Mouse (Mus musculus): ENCODE measurements around the gene Sptan1. TPM values are rescaled to one million over a fixed set of nuclear protein-coding genes. Genes with fewer than 3 reads are reported as not detected.

Gene Sptan1
- polyA plus RNA-seq, 1 experiment from 2014 or later = 98.4 TPM

Small RNA genes within 50 kb of the gene (microRNA-seq; reads per million reads assigned to microRNA genes)
- gene Mir6997 = not detected

Other genes with a start within 250 kb of the Sptan1 start
- 0.45 and 1.9 TPM in 2 replicates for gene Gm13420, start 213.9 kb upstream of the Sptan1 start, polyA plus RNA-seq (2015; fragmentation: Nextera tagmentation; extraction: Ambion mirVana)
- not detected in 2 replicates for gene Gm13547, start 206.2 kb upstream of the Sptan1 start, polyA plus RNA-seq (2015; fragmentation: Nextera tagmentation; extraction: Ambion mirVana)
- gene Coq4, start 178.1 kb upstream of the Sptan1 start, polyA plus RNA-seq (2015; fragmentation: Nextera tagmentation; extraction: Ambion mirVana) = 28.3 and 29.0 TPM in 2 replicates
- 33.9 and 38.3 TPM in 2 replicates for gene Trub2, start 177.1 kb upstream of the Sptan1 start, polyA plus RNA-seq (2015; fragmentation: Nextera tagmentation; extraction: Ambion mirVana)
- 11.7 and 13.3 TPM in 2 replicates for gene Slc27a4, start 162.9 kb upstream of the Sptan1 start, polyA plus RNA-seq (2015; fragmentation: Nextera tagmentation; extraction: Ambion mirVana)
- gene Urm1, start 145.5 kb upstream of the Sptan1 start, polyA plus RNA-seq (2015; fragmentation: Nextera tagmentation; extraction: Ambion mirVana) = 24.8 and 31.0 TPM in 2 replicates
- gene Cercam, start 96.4 kb upstream of the Sptan1 start, polyA plus RNA-seq (2015; fragmentation: Nextera tagmentation; extraction: Ambion mirVana) = 14.8 and 17.6 TPM in 2 replicates
- 60.8 and 62.3 TPM in 2 replicates for gene Odf2, start 76.3 kb upstream of the Sptan1 start, polyA plus RNA-seq (2015; fragmentation: Nextera tagmentation; extraction: Ambion mirVana)
- 70.4 and 70.9 TPM in 2 replicates for gene Gle1, start 30.1 kb upstream of the Sptan1 start, polyA plus RNA-seq (2015; fragmentation: Nextera tagmentation; extraction: Ambion mirVana)
- 29.4 and 32.9 TPM in 2 replicates for gene Wdr34, start 83.3 kb downstream of the Sptan1 start, polyA plus RNA-seq (2015; fragmentation: Nextera tagmentation; extraction: Ambion mirVana)
- gene Set, start 91.8 kb downstream of the Sptan1 start, polyA plus RNA-seq (2015; fragmentation: Nextera tagmentation; extraction: Ambion mirVana) = 350 and 369 TPM in 2 replicates
- gene Pkn3, start 112.1 kb downstream of the Sptan1 start, polyA plus RNA-seq (2015; fragmentation: Nextera tagmentation; extraction: Ambion mirVana) = 14.2 and 16.7 TPM in 2 replicates
- 32.0 and 33.5 TPM in 2 replicates for gene Zdhhc12, start 128.1 kb downstream of the Sptan1 start, polyA plus RNA-seq (2015; fragmentation: Nextera tagmentation; extraction: Ambion mirVana)
- 6.1 and 7.8 TPM in 2 replicates for gene Zer1, start 159.0 kb downstream of the Sptan1 start, polyA plus RNA-seq (2015; fragmentation: Nextera tagmentation; extraction: Ambion mirVana)
- gene Tbc1d13, start 168.2 kb downstream of the Sptan1 start, polyA plus RNA-seq (2015; fragmentation: Nextera tagmentation; extraction: Ambion mirVana) = 5.2 and 5.7 TPM in 2 replicates
- gene Endog, start 205.9 kb downstream of the Sptan1 start, polyA plus RNA-seq (2015; fragmentation: Nextera tagmentation; extraction: Ambion mirVana) = 12.0 and 13.3 TPM in 2 replicates
- 66.6 TPM in 2 replicates for gene Spout1, start 212.9 kb downstream of the Sptan1 start, polyA plus RNA-seq (2015; fragmentation: Nextera tagmentation; extraction: Ambion mirVana)
- gene Kyat1, start 240.3 kb downstream of the Sptan1 start, polyA plus RNA-seq (2015; fragmentation: Nextera tagmentation; extraction: Ambion mirVana) = 12.7 and 12.9 TPM in 2 replicates